Mouse (Mus musculus) C2C12 (cell line): Measurements from ENCODE around the gene Ercc6. TPM values are rescaled to one million over a fixed set of nuclear protein-coding genes. Genes with fewer than 3 reads are reported as not detected.
A peak's percentile ranks its signal among the peaks of the same experiment; 100 is the strongest.

ENCODE experiments used
- H3K27me3 ChIP-seq: one replicate; pipeline ENCODE4 v1.6.1; 2011; ENCODE audit not compliant: control insufficient read depth, insufficient read depth, insufficient read length
- H3K36me3 ChIP-seq: one replicate; pipeline ENCODE4 v1.6.1; 2011; ENCODE audit not compliant: control insufficient read depth, insufficient read depth
- H3K4me3 ChIP-seq: one replicate; pipeline ENCODE4 v1.5.1; 2011; ENCODE audit warnings: mild to moderate bottlenecking, control low read depth; ENCODE audit not compliant: poor library complexity, insufficient read depth, severe bottlenecking
- H3K79me2 ChIP-seq: one replicate; pipeline ENCODE4 v1.6.1; 2011; ENCODE audit not compliant: control insufficient read depth, insufficient read depth
- H3K79me3 ChIP-seq: one replicate; pipeline ENCODE4 v1.6.1; 2011; ENCODE audit warnings: low read depth, control low read depth
- H3ac ChIP-seq: one replicate; pipeline ENCODE3; 2011; ENCODE audit warnings: low read depth; ENCODE audit not compliant: control insufficient read depth, insufficient read length
- CEBPB ChIP-seq: IDR thresholded peaks from one replicate; pipeline ENCODE4 v1.6.1; 2011; ENCODE audit warnings: low read depth, mild to moderate bottlenecking, control low read depth, moderate library complexity
- CTCF ChIP-seq: IDR thresholded peaks from one replicate; pipeline ENCODE4 v1.5.1; 2011; ENCODE audit not compliant: control insufficient read depth, insufficient read depth, insufficient read length
- FOSL1 ChIP-seq: IDR thresholded peaks from one replicate; pipeline ENCODE4 v1.8.0; 2011; ENCODE audit warnings: mild to moderate bottlenecking, low read length; ENCODE audit not compliant: poor library complexity, insufficient read depth, severe bottlenecking
- MAX ChIP-seq: IDR thresholded peaks from one replicate; pipeline ENCODE4 v1.6.1; 2011; ENCODE audit warnings: mild to moderate bottlenecking, control low read depth
- MYOD1 ChIP-seq: IDR thresholded peaks from one replicate; pipeline ENCODE4 v1.6.1; 2011; ENCODE audit warnings: low read depth; ENCODE audit not compliant: control insufficient read depth, insufficient read length
- MYOG ChIP-seq: IDR thresholded peaks from one replicate; pipeline ENCODE4 v1.6.1; 2011; ENCODE audit not compliant: control insufficient read depth, insufficient read length; ENCODE audit errors: extremely low read depth
- USF1 ChIP-seq: IDR thresholded peaks from one replicate; pipeline ENCODE4 v1.6.1; 2011; ENCODE audit warnings: low read depth, mild to moderate bottlenecking, control low read depth, moderate library complexity
- polyA plus RNA-seq: library from polyadenylated mRNA; unstranded; fragments of >200 nt; fragmentation: generic; extraction: Trizol; gene quantifications from one replicate; pipeline ENCODE4 v1.2.1, GENCODE M21; 2012; ENCODE audit warnings: missing spikeins

The Ercc6 gene
- polyA plus RNA-seq, 1 experiment, result 3.0 TPM

GRCm38 (mm10) chr14:32509443-32509961, 3.8 kb upstream of the Ercc6 start:
- Histone ChIP-seq H3K79me2 (peaks cover 12% of the 10 kb centered on the region), H3K79me3 (peaks cover 6% of the 10 kb centered on the region), H3K36me3 (no peaks in the 10 kb centered on the region), H3K27me3 (no peaks in the 10 kb centered on the region), H3K4me3 (no peak overlapping the region), H3ac (no peak overlapping the region)
- TF ChIP-seq CEBPB (no peak), MYOG (no peak), USF1 (no peak), MYOD1 (no peak), FOSL1 (no peak), MAX (no peak), CTCF (no peak)

DNA sequence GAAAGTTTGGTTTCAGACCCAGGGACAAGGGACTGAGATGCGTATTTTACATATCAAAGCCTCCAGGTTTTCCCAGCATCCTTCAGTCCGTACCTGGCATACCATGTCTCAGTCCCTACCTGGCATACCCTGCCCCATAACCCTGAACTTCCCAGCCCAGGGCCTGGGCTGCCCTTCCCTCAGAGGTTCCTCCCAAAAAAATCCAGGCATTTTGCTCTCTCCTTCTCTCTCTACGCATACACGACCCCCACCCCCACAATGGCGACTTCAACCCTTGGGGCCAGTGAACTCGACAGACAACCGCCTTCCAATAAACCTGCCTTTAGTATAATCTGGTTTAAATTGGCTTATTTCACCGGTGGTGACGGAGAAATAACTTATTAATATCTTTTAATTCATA, 409 bp upstream of the Ercc6 start:
- Histone ChIP-seq H3K27me3 (no peaks in the 10 kb centered on the region), H3K4me3 (no peak overlapping the region)
- TF ChIP-seq CEBPB, result no peak
- no peak for TF ChIP-seq MYOG
- no peak for TF ChIP-seq MYOD1
- TF ChIP-seq FOSL1, result no peak
- TF ChIP-seq USF1, result no peak
- TF ChIP-seq MAX, result no peak
- no peak for TF ChIP-seq CTCF

GRCm38 (mm10) chr14:32516086-32516485, 2.8 kb downstream of the Ercc6 start:
- H3K79me2 ChIP-seq, result peaks cover 77% of the 10 kb centered on the region
- H3ac ChIP-seq, result no peak overlapping the region
- peaks cover 53% of the 10 kb centered on the region for H3K79me3 ChIP-seq
- no peak overlapping the region for H3K4me3 ChIP-seq
- H3K36me3 ChIP-seq, result peaks cover 61% of the 10 kb centered on the region
- TF ChIP-seq CEBPB, result no peak
- TF ChIP-seq MYOD1, result no peak
- TF ChIP-seq FOSL1, result no peak
- H3K27me3 ChIP-seq, result no peaks in the 10 kb centered on the region

More for the DNA sequence above, 409 bp upstream of the Ercc6 start:
- Histone ChIP-seq H3K36me3 (peaks cover 30% of the 10 kb centered on the region), H3K79me2 (peaks cover 46% of the 10 kb centered on the region), H3ac (no peak overlapping the region), H3K79me3 (peaks cover 35% of the 10 kb centered on the region)

- TF ChIP-seq MYOD1, result no peak
- TF ChIP-seq MYOG, result no peak
- TF ChIP-seq CTCF, result no peak
- TF ChIP-seq CEBPB, result no peak
- TF ChIP-seq USF1, result no peak
- no peak for TF ChIP-seq FOSL1
- TF ChIP-seq MAX, result no peak
- H3K27me3 ChIP-seq, result no peaks in the 10 kb centered on the region
- H3ac ChIP-seq, result no peak overlapping the region
- H3K79me2 ChIP-seq, result peaks cover 84% of the 10 kb centered on the region
- no peak overlapping the region for H3K4me3 ChIP-seq
- H3K79me3 ChIP-seq, result peaks cover 61% of the 10 kb centered on the region
- H3K36me3 ChIP-seq, result peaks cover 68% of the 10 kb centered on the region
Measured at GRCm38 (mm10) chr14:32518543-32518942, 5.2 kb downstream of the Ercc6 start.

GRCm38 (mm10) chr14:32520400-32520926, 7.1 kb downstream of the Ercc6 start:
- no peak for TF ChIP-seq FOSL1
- no peak for TF ChIP-seq CEBPB
- H3K4me3 ChIP-seq, result no peak overlapping the region
- H3K27me3 ChIP-seq, result no peaks in the 10 kb centered on the region
- peaks cover 77% of the 10 kb centered on the region for H3K79me2 ChIP-seq
- H3K79me3 ChIP-seq, result peaks cover 56% of the 10 kb centered on the region
- H3K36me3 ChIP-seq, result peaks cover 70% of the 10 kb centered on the region
- H3ac ChIP-seq, result no peak overlapping the region

DNA sequence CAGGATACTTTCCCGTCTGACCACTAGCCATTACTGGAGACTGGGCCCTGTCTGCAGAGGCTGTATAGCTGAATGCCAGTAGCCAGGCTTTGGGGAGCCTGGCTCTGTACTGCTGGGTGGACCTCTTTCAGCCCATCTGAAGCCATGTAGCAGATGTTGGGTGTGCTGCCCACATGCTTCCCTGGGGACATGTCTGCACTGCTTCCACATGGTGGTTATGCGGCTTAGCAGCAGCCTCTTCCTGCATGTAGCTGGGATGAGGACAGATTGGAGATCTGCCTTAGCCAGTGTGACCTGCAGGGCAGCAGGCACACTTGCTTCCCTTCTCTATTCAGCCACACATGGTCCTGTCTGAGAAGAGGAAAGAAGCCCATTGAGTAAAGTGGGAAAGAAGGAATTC, 9.0 kb downstream of the Ercc6 start:
- Histone ChIP-seq H3ac (no peak overlapping the region), H3K79me3 (peaks cover 43% of the 10 kb centered on the region), H3K79me2 (peaks cover 72% of the 10 kb centered on the region), H3K36me3 (peaks cover 63% of the 10 kb centered on the region), H3K4me3 (no peak overlapping the region), H3K27me3 (no peaks in the 10 kb centered on the region)
- TF ChIP-seq MYOG (no peak), MAX (peak; percentile 90), MYOD1 (peak; percentile 83), USF1 (no peak)
